Mouse (Mus musculus): ENCODE data around the gene Zic5. TPM values are rescaled to one million over a fixed set of nuclear protein-coding genes. Genes with fewer than 3 reads are reported as not detected.

The Zic5 gene
- polyA plus RNA-seq, 1 experiment from 2014 or later, result not detected

DNA sequence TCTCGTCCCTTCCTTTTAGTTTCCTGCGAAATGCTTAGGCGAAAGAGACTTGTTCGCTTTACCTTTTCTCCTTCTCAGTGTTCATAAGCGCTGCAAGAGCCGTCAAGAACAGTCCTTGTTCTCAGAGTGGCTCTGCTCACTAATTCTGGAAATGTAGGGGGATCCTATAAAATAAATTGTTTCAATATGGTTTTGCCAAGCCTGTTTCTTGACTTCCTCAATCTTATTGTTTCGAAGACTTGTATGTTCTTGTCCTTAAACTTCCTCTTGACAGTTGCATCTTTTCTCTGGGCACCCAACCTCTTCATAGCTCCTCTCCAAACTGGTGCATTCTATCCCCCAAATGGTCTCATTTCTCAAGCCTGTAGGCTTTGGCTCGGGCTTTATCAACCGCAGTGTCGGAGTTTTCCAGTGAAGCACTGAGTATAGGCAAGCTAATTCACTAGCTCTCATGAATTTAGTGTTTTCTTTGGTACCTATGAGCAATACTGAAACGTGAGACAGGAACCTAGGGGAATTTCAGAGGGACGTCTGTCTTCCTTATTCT is 20.2 kb upstream of the Zic5 start:
- TF ChIP-seq EP300 (optimal IDR thresholded peaks at IDR 0.05) (no peak), CTCF (IDR thresholded peaks at IDR 0.05; ENCODE audit: low read depth) (no peak)
- Histone ChIP-seq H3K4me1 (replicated peaks; ENCODE audit: control insufficient read depth, insufficient read depth) (no peaks in the 10 kb centered on the region), H3K4me2 (replicated peaks; ENCODE audit: low read depth) (no peak overlapping the region), H3K36me3 (ENCODE audit: control insufficient read depth, insufficient read depth, low read length) (no peaks in the 10 kb centered on the region), H3K4me3 (ENCODE audit: low read depth, low read length) (no peak overlapping the region), H3K9ac (ENCODE audit: low read length) (no peak overlapping the region), H3K27me3 (ENCODE audit: control insufficient read depth, insufficient read depth, low read length) (peaks cover 22% of the 10 kb centered on the region), H3K9me3 (ENCODE audit: control insufficient read depth, low read length) (no peaks in the 10 kb centered on the region), H3K27ac (replicated peaks) (no peak overlapping the region)
- no peak for DNase-seq (ENCODE audit: low spot score)
- 4% methylated on average over 12 of the region's 12 CpGs for WGBS
- ATAC-seq (ENCODE audit: low FRiP score, low TSS enrichment), result no peak

DNA sequence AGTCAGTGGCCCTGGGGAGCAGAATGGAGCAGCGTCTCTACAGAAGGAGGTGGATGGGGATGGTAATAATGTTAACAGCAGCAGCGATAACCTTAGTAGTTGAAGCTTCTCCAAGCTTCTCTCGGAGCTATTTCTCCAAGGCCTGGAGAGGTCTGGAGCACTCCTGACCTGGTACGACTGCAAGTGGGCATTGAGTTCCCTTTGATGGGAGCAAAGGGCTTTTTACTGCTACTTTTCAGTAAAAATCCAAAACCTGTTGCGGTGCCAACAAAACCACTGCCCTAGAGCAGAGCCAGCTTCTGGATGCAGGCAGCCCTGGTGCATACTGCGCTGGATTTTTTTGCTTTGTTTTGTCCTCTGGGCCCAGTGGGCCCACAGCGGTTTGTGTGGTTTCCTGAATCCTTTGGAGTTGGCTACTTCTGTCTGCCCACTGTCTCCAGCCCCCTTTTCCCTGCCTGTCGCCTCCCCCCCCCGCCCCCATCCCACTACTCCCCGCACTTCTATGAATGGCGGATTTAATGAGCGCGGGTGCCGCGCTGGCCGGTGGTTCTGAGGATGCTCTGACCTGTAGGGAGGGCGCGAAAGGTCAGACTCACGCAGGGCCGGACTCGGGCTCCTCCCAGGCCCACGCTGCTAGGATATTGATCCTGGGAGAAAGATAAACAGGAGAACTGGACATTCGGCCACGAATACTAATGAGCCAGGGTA is 19.5 kb upstream of the Zic5 start:
- H3K4me3 ChIP-seq (ENCODE audit: low read depth, low read length), result no peak overlapping the region
- TF ChIP-seq EP300 (optimal IDR thresholded peaks at IDR 0.05) (no peak), CTCF (IDR thresholded peaks at IDR 0.05; ENCODE audit: low read depth) (no peak)
- no peaks in the 10 kb centered on the region for H3K4me1 ChIP-seq (replicated peaks; ENCODE audit: control insufficient read depth, insufficient read depth)
- DNase-seq (ENCODE audit: low spot score) (no peak), ATAC-seq (ENCODE audit: low FRiP score, low TSS enrichment) (no peak)
- 4% methylated on average over 24 of the region's 24 CpGs for WGBS
- no peak overlapping the region for H3K27ac ChIP-seq (replicated peaks)
- H3K4me2 ChIP-seq (replicated peaks; ENCODE audit: low read depth), result no peak overlapping the region
- H3K9ac ChIP-seq (ENCODE audit: low read length), result no peak overlapping the region
- H3K36me3 ChIP-seq (ENCODE audit: control insufficient read depth, insufficient read depth, low read length), result no peaks in the 10 kb centered on the region
- no peaks in the 10 kb centered on the region for H3K9me3 ChIP-seq (ENCODE audit: control insufficient read depth, low read length)
- H3K27me3 ChIP-seq (ENCODE audit: control insufficient read depth, insufficient read depth, low read length), result peaks cover 25% of the 10 kb centered on the region

DNA sequence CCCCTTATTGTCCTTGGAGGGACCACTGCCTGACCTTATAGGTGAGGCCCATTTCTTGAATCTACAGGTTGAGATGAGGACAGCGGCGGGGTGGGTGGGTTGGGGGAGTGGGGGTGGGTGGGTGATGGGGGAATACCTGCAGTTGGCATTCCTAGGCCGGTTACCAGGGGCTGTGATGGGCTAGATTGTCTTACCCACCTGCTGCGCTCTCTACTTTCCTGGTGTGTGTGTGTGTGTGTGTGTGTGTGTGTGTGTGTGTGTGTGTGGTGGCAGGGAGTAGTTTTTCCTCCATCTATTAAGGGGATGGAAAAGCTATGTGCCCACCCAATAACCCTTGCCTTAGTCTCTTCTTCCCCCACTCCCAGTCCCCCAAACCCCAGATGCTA is 19.0 kb upstream of the Zic5 start:
- Histone ChIP-seq H3K27ac (replicated peaks) (no peak overlapping the region), H3K36me3 (ENCODE audit: control insufficient read depth, insufficient read depth, low read length) (no peaks in the 10 kb centered on the region), H3K9ac (ENCODE audit: low read length) (no peak overlapping the region), H3K27me3 (ENCODE audit: control insufficient read depth, insufficient read depth, low read length) (peaks cover 25% of the 10 kb centered on the region), H3K4me3 (ENCODE audit: low read depth, low read length) (no peak overlapping the region), H3K4me1 (replicated peaks; ENCODE audit: control insufficient read depth, insufficient read depth) (no peaks in the 10 kb centered on the region), H3K4me2 (replicated peaks; ENCODE audit: low read depth) (no peak overlapping the region), H3K9me3 (ENCODE audit: control insufficient read depth, low read length) (no peaks in the 10 kb centered on the region)
- DNase-seq (ENCODE audit: low spot score) (no peak), ATAC-seq (ENCODE audit: low FRiP score, low TSS enrichment) (no peak)
- 9% methylated on average over 3 of the region's 4 CpGs for WGBS
- no peak for TF ChIP-seq CTCF (IDR thresholded peaks at IDR 0.05; ENCODE audit: low read depth)
- TF ChIP-seq EP300 (optimal IDR thresholded peaks at IDR 0.05), result no peak

DNA sequence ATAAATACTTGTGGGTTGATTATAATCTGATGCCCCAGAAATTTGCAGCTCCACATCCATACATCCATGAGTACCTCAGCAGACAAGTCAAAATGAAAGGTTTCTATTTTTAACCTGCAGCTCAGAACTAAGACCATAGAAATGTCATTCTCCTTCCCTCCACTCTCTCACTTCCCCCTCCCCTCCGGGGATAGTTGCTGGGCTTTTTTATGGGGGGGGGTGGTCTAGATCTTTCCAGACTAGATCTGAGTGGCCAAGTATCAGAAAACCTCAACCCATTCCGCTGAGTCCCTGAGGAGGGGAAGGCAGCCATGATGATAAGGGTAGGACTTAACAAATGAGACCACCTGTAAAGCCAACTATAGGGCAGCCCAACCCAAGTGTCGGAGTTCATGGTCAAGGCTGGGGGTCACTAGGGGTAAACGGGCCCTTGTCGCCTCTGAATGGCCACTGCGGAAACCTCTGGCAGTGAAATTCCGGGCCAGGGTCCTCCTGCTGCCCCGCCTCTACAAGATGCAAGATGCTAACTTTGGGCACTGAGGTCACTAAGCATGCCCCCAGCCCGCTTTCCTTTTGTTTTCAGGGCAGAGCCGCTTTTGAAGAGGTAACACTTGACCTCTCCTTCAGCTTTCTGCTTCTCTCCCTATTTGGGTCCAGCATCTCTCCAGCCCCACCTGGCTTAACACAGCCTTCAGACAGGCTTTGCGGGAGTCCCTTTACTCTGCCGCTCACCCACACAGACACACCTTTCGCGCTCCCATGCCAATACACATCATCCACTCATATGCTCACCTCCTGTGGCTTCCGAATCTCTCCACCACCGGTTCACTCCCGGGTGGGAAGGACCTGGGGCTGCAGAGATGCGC is 18.3 kb upstream of the Zic5 start:
- H3K27ac ChIP-seq (replicated peaks), result no peak overlapping the region
- DNase-seq (ENCODE audit: low spot score), result no peak

DNA sequence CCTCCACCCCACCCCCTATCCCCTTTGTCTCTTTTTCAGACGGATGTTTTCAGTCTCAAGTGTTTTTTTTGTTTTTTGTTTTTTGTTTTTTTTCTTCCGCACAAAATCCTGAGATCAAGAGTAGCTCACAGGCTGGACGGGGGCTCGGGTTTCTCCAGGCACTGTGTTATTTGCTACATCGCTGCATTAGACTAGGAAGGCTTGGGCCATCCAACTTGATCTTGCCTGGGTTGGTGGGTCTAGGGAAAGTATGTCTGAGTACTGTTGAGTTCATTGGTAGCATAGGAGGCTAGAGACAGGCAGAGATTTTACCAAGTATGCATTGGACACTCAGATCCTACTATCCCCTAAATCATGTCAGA is 17.5 kb upstream of the Zic5 start:
- Histone ChIP-seq H3K27ac (replicated peaks) (no peak overlapping the region), H3K9ac (ENCODE audit: low read length) (no peak overlapping the region), H3K4me2 (replicated peaks; ENCODE audit: low read depth) (no peak overlapping the region), H3K4me3 (ENCODE audit: low read depth, low read length) (no peak overlapping the region), H3K9me3 (ENCODE audit: control insufficient read depth, low read length) (no peaks in the 10 kb centered on the region), H3K27me3 (ENCODE audit: control insufficient read depth, insufficient read depth, low read length) (peaks cover 32% of the 10 kb centered on the region), H3K36me3 (ENCODE audit: control insufficient read depth, insufficient read depth, low read length) (no peaks in the 10 kb centered on the region), H3K4me1 (replicated peaks; ENCODE audit: control insufficient read depth, insufficient read depth) (no peaks in the 10 kb centered on the region)
- WGBS, result 9% methylated on average over 5 of the region's 5 CpGs
- TF ChIP-seq EP300 (optimal IDR thresholded peaks at IDR 0.05) (no peak), CTCF (IDR thresholded peaks at IDR 0.05; ENCODE audit: low read depth) (no peak)
- no peak for DNase-seq (ENCODE audit: low spot score)
- ATAC-seq (ENCODE audit: low FRiP score, low TSS enrichment), result no peak

More for the DNA sequence above, 18.3 kb upstream of the Zic5 start:
- H3K4me3 ChIP-seq (ENCODE audit: low read depth, low read length), result no peak overlapping the region
- H3K36me3 ChIP-seq (ENCODE audit: control insufficient read depth, insufficient read depth, low read length), result no peaks in the 10 kb centered on the region
- TF ChIP-seq CTCF (IDR thresholded peaks at IDR 0.05; ENCODE audit: low read depth) (no peak), EP300 (optimal IDR thresholded peaks at IDR 0.05) (no peak)
- peaks cover 26% of the 10 kb centered on the region for H3K27me3 ChIP-seq (ENCODE audit: control insufficient read depth, insufficient read depth, low read length)
- no peak overlapping the region for H3K4me2 ChIP-seq (replicated peaks; ENCODE audit: low read depth)
- H3K9me3 ChIP-seq (ENCODE audit: control insufficient read depth, low read length), result no peaks in the 10 kb centered on the region
- no peak; the same call in 1 of the 2 replicates for ATAC-seq (ENCODE audit: low FRiP score, low TSS enrichment)
- no peak overlapping the region for H3K9ac ChIP-seq (ENCODE audit: low read length)
- WGBS, result 2% methylated on average over 18 of the region's 18 CpGs
- no peaks in the 10 kb centered on the region for H3K4me1 ChIP-seq (replicated peaks; ENCODE audit: control insufficient read depth, insufficient read depth)

Data from stomach, postnatal 0 days (tissue).